Comparison of ENCODE assay signal across 8 mouse cellular contexts in the genomic region with DNA sequence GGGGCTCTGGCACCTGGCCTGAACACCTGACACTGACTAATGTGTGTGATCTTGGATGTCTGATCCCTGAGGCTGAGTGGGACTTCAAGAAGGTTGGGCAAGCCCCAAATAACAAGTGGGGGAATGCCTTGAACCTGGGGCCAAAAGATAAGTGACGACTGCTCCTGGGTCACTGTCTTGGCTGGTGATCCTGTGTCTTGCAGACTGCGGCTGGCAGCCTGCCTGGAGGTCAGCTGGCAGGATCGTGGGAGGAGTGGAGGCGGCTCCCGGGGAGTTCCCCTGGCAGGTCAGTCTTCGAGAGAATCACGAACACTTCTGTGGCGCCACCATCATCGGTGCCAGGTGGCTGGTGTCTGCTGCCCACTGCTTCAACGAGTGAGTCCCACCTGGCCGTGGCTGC. TPM values are rescaled to one million over a fixed set of nuclear protein-coding genes. Genes with fewer than 3 reads are reported as not detected.
DNase-seq lines count a peak whose midpoint lies in the region; ATAC-seq lines count a peak whose summit lies in the region.

No protein-coding gene starts in this region.

- no peak for ATAC-seq in activated CD4-positive, CD25-positive, alpha-beta regulatory T cell, adult 4 months

- peak; percentile 84 for DNase-seq in ovary, adult 18-20 months (ENCODE audit: low spot score)
- DNase-seq in ovary, postnatal 10 days (ENCODE audit: low spot score): no peak
- peak; percentile 76 to 85 for DNase-seq in cerebellum, postnatal 36 days
- peak; percentile 80 for DNase-seq in kidney, postnatal 14 days
- DNase-seq in layer of hippocampus, adult 11-12 months (ENCODE audit: low spot score): no peak
- no peak for DNase-seq in layer of hippocampus, postnatal 10 days (ENCODE audit: low spot score in 2 of 2)
- DNase-seq in B cell, adult 2 months: no peak

RNA-seq across cellular contexts. Expression of a gene that starts 13.6 kb away (rescaled TPM):
- 100 to 1,000 TPM; 228 to 262 TPM for polyA plus RNA-seq in activated CD4-positive, CD25-positive, alpha-beta regulatory T cell, adult 4 months (2017; shearing (Covaris generic))
- total RNA-seq in layer of hippocampus, postnatal 10 days (2021): 100 to 1,000 TPM; 157 to 172 TPM

RNA-seq across cellular contexts. Expression of a gene that starts 15.5 kb away (rescaled TPM):
- not detected for polyA plus RNA-seq in activated CD4-positive, CD25-positive, alpha-beta regulatory T cell, adult 4 months (2017; shearing (Covaris generic))
- under 1 TPM; 0.11 to 0.16 TPM for total RNA-seq in layer of hippocampus, postnatal 10 days (2021)

RNA-seq across cellular contexts. Expression of a gene that starts 30.9 kb away (rescaled TPM):
- 1 to 10 TPM; 2.8 to 4.5 TPM for polyA plus RNA-seq in activated CD4-positive, CD25-positive, alpha-beta regulatory T cell, adult 4 months (2017; shearing (Covaris generic))
- 10 to 100 TPM; 23.1 to 26.2 TPM for total RNA-seq in layer of hippocampus, postnatal 10 days (2021)

RNA-seq across cellular contexts. Expression of a gene that starts 32.1 kb away (rescaled TPM):
- 10 to 100 TPM in 1 of 2 experiments, 1 to 10 TPM in 1; 8.9 to 18.4 TPM for polyA plus RNA-seq in activated CD4-positive, CD25-positive, alpha-beta regulatory T cell, adult 4 months (2017; shearing (Covaris generic))
- 10 to 100 TPM; 80.4 to 97.8 TPM for total RNA-seq in layer of hippocampus, postnatal 10 days (2021)

RNA-seq across cellular contexts. Expression of a gene that starts 32.2 kb away (rescaled TPM):
- 100 to 1,000 TPM; 202 to 214 TPM for polyA plus RNA-seq in activated CD4-positive, CD25-positive, alpha-beta regulatory T cell, adult 4 months (2017; shearing (Covaris generic))
- total RNA-seq in layer of hippocampus, postnatal 10 days (2021): 10 to 100 TPM; 52.3 to 54.0 TPM

Comparison
In these comparisons a context has a peak if more than half of its experiments do, and no peak if none do; other contexts are left out.
1. DNase-seq: peak in ovary, adult 18-20 months (single experiment), cerebellum, postnatal 36 days (2 of 2) and kidney, postnatal 14 days (single experiment); none in ovary, postnatal 10 days (single experiment), layer of hippocampus, adult 11-12 months (single experiment), layer of hippocampus, postnatal 10 days (0 of 2) and B cell, adult 2 months (0 of 2).